Mouse (Mus musculus): ENCODE measurements around the gene Rdh19.

- TF ChIP-seq POLR2A (IDR thresholded peaks at IDR 0.05; ENCODE audit: insufficient read depth, low read length): no peak
- no peak for TF ChIP-seq CTCF (IDR thresholded peaks at IDR 0.05; ENCODE audit: low read depth, low read length)
- no peak for TF ChIP-seq EP300 (IDR thresholded peaks at IDR 0.05; ENCODE audit: insufficient read depth, low read depth, low read length)
Measured at GRCm38 (mm10) chr10:127888605-127889004, 38.9 kb downstream of the Rdh19 start, which contains the start of gene Rdh7.

All from ES-Bruce4 (cell line).